Mouse (Mus musculus): ENCODE measurements around the gene Max. TPM values are rescaled to one million over a fixed set of nuclear protein-coding genes. Genes with fewer than 3 reads are reported as not detected.
A peak's percentile ranks its signal among the peaks of the same experiment; 100 is the strongest.

Max gene
- total and polyA plus RNA-seq, 2 experiments from 2014 or later: 18.2 to 60.1 TPM

- 90% methylated on average over 10 of the region's 10 CpGs for whole genome bisulfite sequencing
- Histone ChIP-seq H3K4me1 (ENCODE audit: insufficient read depth, low read length) (no peaks in the 10 kb centered on the region), H3K4me3 (ENCODE audit: low read length) (no peak overlapping the region), H3K4me2 (ENCODE audit: low read depth, low read length) (no peak overlapping the region), H3K36me3 (ENCODE audit: insufficient read depth, low read length) (no peaks in the 10 kb centered on the region), H3K9ac (replicated peaks; ENCODE audit: low read length) (no peak overlapping the region), H3K9me3 (ENCODE audit: low read length) (0 out of 2 replicates have a peak, but pooled peaks cover 4% of the 10 kb centered on the region), H3K27ac (no peak overlapping the region), H3K27me3 (ENCODE audit: insufficient read depth, low read length) (no peaks in the 10 kb centered on the region)
- no peak for TF ChIP-seq CTCF (IDR thresholded peaks at IDR 0.05; ENCODE audit: low read depth)
- ATAC-seq (no peak), DNase-seq (ENCODE audit: low spot score) (no peak)
Measured at GRCm38 (mm10) chr12:76972669-76973068, 10.7 kb upstream of the Max start.

DNA sequence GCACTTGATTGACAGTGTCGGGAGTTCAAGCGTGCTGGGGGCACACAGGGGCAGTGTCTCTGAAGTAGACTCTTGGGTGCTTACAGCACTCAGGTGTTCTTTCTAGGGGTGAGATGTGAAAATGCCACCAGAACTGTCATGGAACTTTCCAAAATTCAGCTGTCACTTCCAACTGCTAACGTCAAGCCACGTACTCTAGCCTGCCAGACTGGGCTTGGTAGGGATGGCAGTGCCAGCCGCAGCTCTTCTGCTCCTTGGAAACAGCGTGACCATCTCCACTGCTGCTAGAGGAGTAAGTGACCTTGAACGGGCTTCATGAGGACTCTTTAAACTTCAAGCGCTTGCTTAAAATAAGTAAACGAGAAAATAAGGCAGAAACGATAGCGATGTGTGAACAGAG is 10.2 kb upstream of the Max start:
- no peak overlapping the region for H3K27ac ChIP-seq
- TF ChIP-seq CTCF (IDR thresholded peaks at IDR 0.05; ENCODE audit: low read depth): no peak
- no peaks in the 10 kb centered on the region for H3K4me1 ChIP-seq (ENCODE audit: insufficient read depth, low read length)
- 0 out of 2 replicates have a peak, but pooled peaks cover 4% of the 10 kb centered on the region for H3K9me3 ChIP-seq (ENCODE audit: low read length)
- H3K36me3 ChIP-seq (ENCODE audit: insufficient read depth, low read length): no peaks in the 10 kb centered on the region
- no peak overlapping the region for H3K4me2 ChIP-seq (ENCODE audit: low read depth, low read length)
- no peak for ATAC-seq
- no peak overlapping the region for H3K4me3 ChIP-seq (ENCODE audit: low read length)
- no peak for DNase-seq (ENCODE audit: low spot score)
- H3K27me3 ChIP-seq (ENCODE audit: insufficient read depth, low read length): no peaks in the 10 kb centered on the region
- WGBS: 89% methylated on average over 11 of the region's 11 CpGs
- no peak overlapping the region for H3K9ac ChIP-seq (replicated peaks; ENCODE audit: low read length)

- DNase-seq (ENCODE audit: low spot score): no peak
- no peak for TF ChIP-seq CTCF (IDR thresholded peaks at IDR 0.05; ENCODE audit: low read depth)
- WGBS: 88% methylated on average over 7 of the region's 7 CpGs
- no peaks in the 10 kb centered on the region for H3K27me3 ChIP-seq (ENCODE audit: insufficient read depth, low read length)
- no peak overlapping the region for H3K4me3 ChIP-seq (ENCODE audit: low read length)
- H3K36me3 ChIP-seq (ENCODE audit: insufficient read depth, low read length): no peaks in the 10 kb centered on the region
- 0 out of 2 replicates have a peak, but pooled peaks cover 4% of the 10 kb centered on the region for H3K9me3 ChIP-seq (ENCODE audit: low read length)
- H3K27ac ChIP-seq: no peak overlapping the region
- H3K4me2 ChIP-seq (ENCODE audit: low read depth, low read length): no peak overlapping the region
- ATAC-seq: no peak
- no peak overlapping the region for H3K9ac ChIP-seq (replicated peaks; ENCODE audit: low read length)
- H3K4me1 ChIP-seq (ENCODE audit: insufficient read depth, low read length): no peaks in the 10 kb centered on the region
Measured at GRCm38 (mm10) chr12:76971642-76972221, 9.7 kb upstream of the Max start.

GRCm38 (mm10) chr12:76965876-76966275 is 3.9 kb upstream of the Max start:
- Histone ChIP-seq H3K36me3 (ENCODE audit: insufficient read depth, low read length) (no peaks in the 10 kb centered on the region), H3K4me2 (ENCODE audit: low read depth, low read length) (no peak overlapping the region), H3K4me1 (ENCODE audit: insufficient read depth, low read length) (peaks cover 10% of the 10 kb centered on the region), H3K9ac (replicated peaks; ENCODE audit: low read length) (no peak overlapping the region), H3K27ac (no peak overlapping the region), H3K27me3 (ENCODE audit: insufficient read depth, low read length) (no peaks in the 10 kb centered on the region), H3K4me3 (ENCODE audit: low read length) (no peak overlapping the region), H3K9me3 (ENCODE audit: low read length) (no peaks in the 10 kb centered on the region)
- TF ChIP-seq CTCF (IDR thresholded peaks at IDR 0.05; ENCODE audit: low read depth): no peak
- ATAC-seq (no peak), DNase-seq (ENCODE audit: low spot score) (peak; percentile 19)
- whole genome bisulfite sequencing: 5% methylated on average over 3 of the region's 4 CpGs

DNA sequence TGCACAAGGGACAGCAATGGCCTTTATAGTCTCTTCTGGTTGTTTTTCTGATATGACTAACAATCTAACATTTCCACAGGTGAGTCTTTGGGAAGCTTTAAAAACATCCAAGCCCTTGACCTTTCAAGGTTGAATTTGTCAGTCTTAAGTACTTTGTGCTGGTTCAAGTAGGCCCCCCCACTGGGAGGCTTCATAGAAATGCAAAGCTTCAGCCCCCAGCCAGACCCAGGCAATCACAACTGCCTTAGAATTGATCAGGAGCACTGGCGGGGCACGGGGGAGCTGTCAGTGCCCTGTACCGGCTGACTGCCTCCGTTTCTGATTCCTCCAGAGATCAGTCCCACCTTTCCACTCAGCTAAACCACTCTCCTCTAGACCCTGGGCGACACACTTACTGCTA is 3.1 kb upstream of the Max start:
- ATAC-seq: no peak
- no peaks in the 10 kb centered on the region for H3K27me3 ChIP-seq (ENCODE audit: insufficient read depth, low read length)
- no peak overlapping the region for H3K4me2 ChIP-seq (ENCODE audit: low read depth, low read length)
- H3K4me1 ChIP-seq (ENCODE audit: insufficient read depth, low read length): peaks cover 14% of the 10 kb centered on the region
- H3K9ac ChIP-seq (replicated peaks; ENCODE audit: low read length): no peak overlapping the region
- DNase-seq (ENCODE audit: low spot score): no peak
- no peak overlapping the region for H3K27ac ChIP-seq
- H3K9me3 ChIP-seq (ENCODE audit: low read length): no peaks in the 10 kb centered on the region
- whole genome bisulfite sequencing: 17% methylated on average over 5 of the region's 5 CpGs
- no peaks in the 10 kb centered on the region for H3K36me3 ChIP-seq (ENCODE audit: insufficient read depth, low read length)
- no peak overlapping the region for H3K4me3 ChIP-seq (ENCODE audit: low read length)
- TF ChIP-seq CTCF (IDR thresholded peaks at IDR 0.05; ENCODE audit: low read depth): no peak

GRCm38 (mm10) chr12:76961052-76961931 is 709 bp downstream of the Max start:
- WGBS: 8% methylated on average over 38 of the region's 45 CpGs
- peak; percentile 18 for DNase-seq (ENCODE audit: low spot score)

More at GRCm38 (mm10) chr12:76961052-76961931, 709 bp downstream of the Max start:
- Histone ChIP-seq H3K9me3 (ENCODE audit: low read length) (no peaks in the 10 kb centered on the region), H3K36me3 (ENCODE audit: insufficient read depth, low read length) (peaks cover 5% of the 10 kb centered on the region), H3K4me3 (ENCODE audit: low read length) (peak overlapping the region; percentile 99), H3K27me3 (ENCODE audit: insufficient read depth, low read length) (no peaks in the 10 kb centered on the region), H3K4me2 (ENCODE audit: low read depth, low read length) (peak overlapping the region; percentile 62), H3K4me1 (ENCODE audit: insufficient read depth, low read length) (peaks cover 14% of the 10 kb centered on the region), H3K9ac (replicated peaks; ENCODE audit: low read length) (peak overlapping the region; percentile 94), H3K27ac (peak overlapping the region; percentile 87)
- no peak for TF ChIP-seq CTCF (IDR thresholded peaks at IDR 0.05; ENCODE audit: low read depth)
- ATAC-seq: no peak; the same call in none of the 2 replicates

Data from hindbrain, postnatal 0 days (tissue).